Mouse (Mus musculus) liver, embryonic 14.5 days (tissue): ENCODE results near the gene Txndc15.

Experiments
- CTCF ChIP-seq: IDR thresholded peaks from 2 replicates; pipeline ENCODE4 v1.5.1; 2016; ENCODE audit warnings: antibody characterized with exemption, low read depth, control low read depth
- EP300 ChIP-seq: IDR thresholded peaks from 2 replicates; pipeline ENCODE4 v1.6.1; 2016; ENCODE audit warnings: antibody characterized with exemption, low read depth

DNA sequence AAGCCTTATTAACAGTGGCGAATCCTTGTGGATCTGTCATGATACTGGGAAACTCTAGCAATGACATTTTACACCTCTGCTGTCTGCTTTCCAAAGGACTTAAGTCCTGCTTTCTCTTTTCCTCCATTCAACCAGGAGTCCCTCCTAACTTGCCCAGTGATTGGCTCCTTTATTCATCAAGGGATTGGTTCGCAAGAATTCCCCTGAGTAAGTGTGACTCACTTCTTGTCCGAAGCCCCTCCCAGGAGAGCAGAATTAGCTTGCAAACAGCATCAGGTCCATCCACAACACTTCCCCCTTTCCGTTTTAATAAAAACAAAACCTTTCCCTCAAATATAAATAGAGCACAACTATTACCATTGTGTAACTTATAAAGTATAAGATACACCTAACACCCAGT, 10.1 kb upstream of the Txndc15 start:
- TF ChIP-seq CTCF (no peak), EP300 (no peak)
